Mouse (Mus musculus): ENCODE measurements around the gene Muc4. TPM values are rescaled to one million over a fixed set of nuclear protein-coding genes. Genes with fewer than 3 reads are reported as not detected.

The Muc4 gene
- polyA plus RNA-seq (2012; fragmentation: generic; extraction: Trizol): 0.12 TPM

GRCm38 (mm10) chr16:32735586-32735985 lies at the start of gene Muc4:
Gene Muc4, plus strand, starts transcription at chr16:32735886.
- Histone ChIP-seq H3K27me3 (ENCODE audit: control insufficient read depth, insufficient read depth, insufficient read length) (no peaks in the 10 kb centered on the region), H3K4me3 (no peak within 1 kb of the TSS), H3K4me2 (ENCODE audit: low read depth) (no peak within 1 kb of the TSS), H3K36me3 (ENCODE audit: control insufficient read depth, insufficient read depth) (no peaks in the 10 kb centered on the region), H3K79me2 (ENCODE audit: control insufficient read depth, insufficient read depth) (no peaks in the 10 kb centered on the region), H3ac (ENCODE audit: control insufficient read depth, insufficient read length) (no peak within 1 kb of the TSS)
- TF ChIP-seq CEBPB (IDR thresholded peaks at IDR 0.05; ENCODE audit: insufficient read depth, poor library complexity, severe bottlenecking) (no peak), REST (IDR thresholded peaks at IDR 0.05; ENCODE audit: insufficient read depth, insufficient read length) (no peak), E2F4 (IDR thresholded peaks at IDR 0.05; ENCODE audit: insufficient read depth) (no peak), TCF3 (IDR thresholded peaks at IDR 0.05; ENCODE audit: insufficient read length, low read depth) (no peak), MAX (IDR thresholded peaks at IDR 0.05; ENCODE audit: low read depth) (no peak), MYOG (IDR thresholded peaks at IDR 0.05; ENCODE audit: control insufficient read depth in 1 of 3, insufficient read depth in 1 of 3, insufficient read length in 2 of 3, low read depth in 2 of 3) (no peak), SRF (IDR thresholded peaks at IDR 0.05; ENCODE audit: control insufficient read depth, insufficient read length, low read depth) (no peak), POLR2AphosphoS2 (IDR thresholded peaks at IDR 0.05; ENCODE audit: insufficient read length, low read depth) (no peak)

GRCm38 (mm10) chr16:32685998-32686397 lies 49.7 kb upstream of the Muc4 start:
- Histone ChIP-seq H3K36me3 (ENCODE audit: control insufficient read depth, insufficient read depth) (peaks cover 2% of the 10 kb centered on the region), H3ac (ENCODE audit: control insufficient read depth, insufficient read length) (no peak overlapping the region), H3K4me3 (no peak overlapping the region), H3K4me2 (ENCODE audit: low read depth) (no peak overlapping the region), H3K27me3 (ENCODE audit: control insufficient read depth, insufficient read depth, insufficient read length) (no peaks in the 10 kb centered on the region), H3K79me2 (ENCODE audit: control insufficient read depth, insufficient read depth) (no peaks in the 10 kb centered on the region)
- no peak for TF ChIP-seq POLR2AphosphoS2 (IDR thresholded peaks at IDR 0.05; ENCODE audit: insufficient read length, low read depth)
- no peak for TF ChIP-seq MAX (IDR thresholded peaks at IDR 0.05; ENCODE audit: low read depth)
- no peak for TF ChIP-seq REST (IDR thresholded peaks at IDR 0.05; ENCODE audit: insufficient read depth, insufficient read length)
- TF ChIP-seq TCF12 (IDR thresholded peaks at IDR 0.05; ENCODE audit: insufficient read depth, poor library complexity, severe bottlenecking): no peak
- TF ChIP-seq MYOD1 (IDR thresholded peaks at IDR 0.05; ENCODE audit: control insufficient read depth in 1 of 3, insufficient read length in 2 of 3, low read depth in 2 of 3): no peak
- TF ChIP-seq E2F4 (IDR thresholded peaks at IDR 0.05; ENCODE audit: insufficient read depth): no peak
- no peak for TF ChIP-seq USF1 (IDR thresholded peaks at IDR 0.05; ENCODE audit: low read depth)
- no peak for TF ChIP-seq CEBPB (IDR thresholded peaks at IDR 0.05; ENCODE audit: insufficient read depth, poor library complexity, severe bottlenecking)
- no peak for TF ChIP-seq POLR2A (IDR thresholded peaks at IDR 0.05; ENCODE audit: insufficient read length, low read depth)
- TF ChIP-seq TCF3 (IDR thresholded peaks at IDR 0.05; ENCODE audit: insufficient read length, low read depth): no peak
- TF ChIP-seq SRF (IDR thresholded peaks at IDR 0.05; ENCODE audit: control insufficient read depth, insufficient read length, low read depth): no peak
- no peak for TF ChIP-seq MYOG (IDR thresholded peaks at IDR 0.05; ENCODE audit: control insufficient read depth in 1 of 3, insufficient read depth in 1 of 3, insufficient read length in 2 of 3, low read depth in 2 of 3)

- Histone ChIP-seq H3K36me3 (ENCODE audit: control insufficient read depth, insufficient read depth) (no peaks in the 10 kb centered on the region), H3K27me3 (ENCODE audit: control insufficient read depth, insufficient read depth, insufficient read length) (no peaks in the 10 kb centered on the region), H3ac (ENCODE audit: control insufficient read depth, insufficient read length) (no peak overlapping the region), H3K4me2 (ENCODE audit: low read depth) (no peak overlapping the region), H3K79me2 (ENCODE audit: control insufficient read depth, insufficient read depth) (no peaks in the 10 kb centered on the region), H3K4me3 (no peak overlapping the region)
- TF ChIP-seq USF1 (IDR thresholded peaks at IDR 0.05; ENCODE audit: low read depth) (peak; percentile 8), MYOD1 (IDR thresholded peaks at IDR 0.05; ENCODE audit: control insufficient read depth in 1 of 3, insufficient read length in 2 of 3, low read depth in 2 of 3) (no peak), E2F4 (IDR thresholded peaks at IDR 0.05; ENCODE audit: insufficient read depth) (no peak), REST (IDR thresholded peaks at IDR 0.05; ENCODE audit: insufficient read depth, insufficient read length) (no peak), MYOG (IDR thresholded peaks at IDR 0.05; ENCODE audit: control insufficient read depth in 1 of 3, insufficient read depth in 1 of 3, insufficient read length in 2 of 3, low read depth in 2 of 3) (no peak), MAX (IDR thresholded peaks at IDR 0.05; ENCODE audit: low read depth) (no peak), TCF3 (IDR thresholded peaks at IDR 0.05; ENCODE audit: insufficient read length, low read depth) (no peak), CEBPB (IDR thresholded peaks at IDR 0.05; ENCODE audit: insufficient read depth, poor library complexity, severe bottlenecking) (no peak)
Measured at GRCm38 (mm10) chr16:32687221-32687620, 48.5 kb upstream of the Muc4 start.

GRCm38 (mm10) chr16:32688770-32689169 lies 46.9 kb upstream of the Muc4 start:
- TF ChIP-seq E2F4 (IDR thresholded peaks at IDR 0.05; ENCODE audit: insufficient read depth) (no peak), TCF12 (IDR thresholded peaks at IDR 0.05; ENCODE audit: insufficient read depth, poor library complexity, severe bottlenecking) (no peak)

GRCm38 (mm10) chr16:32689501-32689900 lies 46.2 kb upstream of the Muc4 start:
- H3K4me3 ChIP-seq: no peak overlapping the region
- peak overlapping the region; percentile 60 for H3K4me2 ChIP-seq (ENCODE audit: low read depth)
- no peaks in the 10 kb centered on the region for H3K79me2 ChIP-seq (ENCODE audit: control insufficient read depth, insufficient read depth)
- no peaks in the 10 kb centered on the region for H3K27me3 ChIP-seq (ENCODE audit: control insufficient read depth, insufficient read depth, insufficient read length)
- H3K36me3 ChIP-seq (ENCODE audit: control insufficient read depth, insufficient read depth): no peaks in the 10 kb centered on the region
- no peak overlapping the region for H3ac ChIP-seq (ENCODE audit: control insufficient read depth, insufficient read length)
- TF ChIP-seq MYOG (IDR thresholded peaks at IDR 0.05; ENCODE audit: control insufficient read depth in 1 of 3, insufficient read depth in 1 of 3, insufficient read length in 2 of 3, low read depth in 2 of 3): no peak

More at GRCm38 (mm10) chr16:32688770-32689169, 46.9 kb upstream of the Muc4 start:
- H3K27me3 ChIP-seq (ENCODE audit: control insufficient read depth, insufficient read depth, insufficient read length): no peaks in the 10 kb centered on the region
- no peak overlapping the region for H3K4me2 ChIP-seq (ENCODE audit: low read depth)
- no peak overlapping the region for H3ac ChIP-seq (ENCODE audit: control insufficient read depth, insufficient read length)
- H3K36me3 ChIP-seq (ENCODE audit: control insufficient read depth, insufficient read depth): no peaks in the 10 kb centered on the region
- no peaks in the 10 kb centered on the region for H3K79me2 ChIP-seq (ENCODE audit: control insufficient read depth, insufficient read depth)
- H3K4me3 ChIP-seq: no peak overlapping the region

All from myocyte (in vitro differentiated cells).